Mouse (Mus musculus): Measurements from ENCODE around the gene Hecw2.

Hecw2 gene

DNA sequence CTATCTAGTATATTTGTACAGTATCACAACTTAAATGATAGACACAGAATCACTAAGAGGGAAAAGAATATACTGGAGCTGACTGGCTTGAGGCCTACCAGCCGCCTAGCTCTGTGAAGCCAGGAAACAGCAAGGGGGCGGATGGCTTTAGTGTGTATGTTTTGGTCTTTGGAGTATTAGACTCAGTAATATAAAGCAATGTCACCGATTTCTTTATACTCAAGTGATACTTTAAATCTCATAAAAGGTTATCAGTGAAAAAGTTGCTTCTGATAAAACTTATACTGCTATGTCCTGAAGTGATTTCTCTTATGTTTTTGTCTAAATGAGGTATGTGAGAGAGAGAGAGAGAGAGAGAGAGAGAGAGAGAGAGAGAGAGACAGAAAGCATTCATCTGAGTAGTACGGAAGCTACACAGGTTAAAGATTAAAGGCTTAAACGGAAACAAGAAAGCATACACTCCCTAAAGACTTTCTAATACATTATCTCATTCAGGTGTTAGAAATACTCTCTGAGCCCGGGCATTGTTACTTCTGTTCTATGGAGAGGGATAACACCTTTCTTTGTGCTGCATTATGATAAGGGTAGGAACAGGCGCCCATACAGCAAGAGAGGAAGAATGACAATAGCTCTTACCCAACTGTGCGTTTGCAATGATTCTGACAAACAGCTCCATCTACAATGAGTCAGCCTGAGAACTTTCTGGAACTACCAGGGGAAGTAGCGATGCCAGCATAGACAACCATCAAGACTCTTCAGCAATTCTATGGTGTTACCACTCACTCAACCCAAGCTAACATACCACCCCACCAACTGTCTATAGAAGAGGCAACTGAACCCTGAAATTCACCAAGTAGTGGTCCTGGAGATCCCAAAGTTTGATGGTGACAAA is 370.3 kb downstream of the Hecw2 start:
- DNase-seq: peak; percentile 46 to 59

DNA sequence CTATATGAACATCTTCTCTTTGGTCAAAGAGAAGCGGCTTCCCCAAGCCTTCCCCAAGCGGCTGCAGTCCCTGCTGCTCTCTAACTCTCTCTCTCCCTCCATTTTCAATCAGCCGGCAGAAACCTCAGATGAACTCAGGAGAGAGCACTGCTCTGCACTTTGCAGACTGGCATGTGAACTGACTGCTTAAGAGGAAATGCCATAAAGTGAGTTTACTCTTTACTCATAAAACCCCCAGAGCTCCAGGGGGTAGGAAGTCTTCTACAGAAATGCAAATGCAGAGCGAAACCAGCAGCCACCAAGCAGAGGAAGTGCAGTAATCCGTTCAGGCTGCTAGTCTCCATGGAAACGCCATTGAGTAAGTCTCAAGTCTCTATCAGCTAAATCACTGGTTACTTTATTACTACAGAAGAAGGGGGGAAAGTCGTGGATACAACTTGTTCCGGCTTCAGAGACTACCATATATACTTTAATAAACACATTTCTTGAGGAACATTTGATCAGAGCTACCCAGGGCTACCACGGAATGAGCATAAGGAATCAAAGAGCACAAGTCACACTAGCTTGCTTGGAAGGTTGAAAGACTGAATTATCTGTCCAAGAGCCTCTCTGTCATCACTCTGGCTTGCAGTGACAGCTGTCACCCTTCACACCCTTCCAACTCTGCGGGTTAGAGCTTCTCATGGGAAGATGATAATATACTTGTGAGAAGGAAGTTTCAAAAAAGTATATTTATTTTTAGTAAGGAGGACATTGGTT is 371.1 kb downstream of the Hecw2 start:
- DNase-seq: peak; percentile 49 to 58

DNA sequence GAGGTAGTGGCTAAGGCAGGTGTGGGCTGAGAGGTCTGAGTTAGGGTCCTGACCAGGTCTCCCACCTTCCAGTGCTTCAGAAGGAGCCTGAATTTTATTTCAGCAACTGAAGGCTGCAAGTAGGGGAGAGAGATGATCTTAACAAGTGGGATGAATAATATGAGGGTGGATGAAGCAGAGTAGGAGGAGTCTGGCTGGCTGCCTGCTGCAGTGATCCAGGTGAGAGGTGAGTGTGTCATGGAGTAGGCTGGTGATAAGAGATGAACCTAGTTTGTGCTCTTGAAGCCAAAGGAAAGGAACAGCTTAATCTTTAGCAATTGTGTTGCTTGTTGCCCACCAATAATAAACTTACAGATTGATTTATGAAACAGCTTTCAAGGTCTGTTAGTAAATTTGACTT is 373.0 kb downstream of the Hecw2 start:
- DNase-seq: no peak

DNA sequence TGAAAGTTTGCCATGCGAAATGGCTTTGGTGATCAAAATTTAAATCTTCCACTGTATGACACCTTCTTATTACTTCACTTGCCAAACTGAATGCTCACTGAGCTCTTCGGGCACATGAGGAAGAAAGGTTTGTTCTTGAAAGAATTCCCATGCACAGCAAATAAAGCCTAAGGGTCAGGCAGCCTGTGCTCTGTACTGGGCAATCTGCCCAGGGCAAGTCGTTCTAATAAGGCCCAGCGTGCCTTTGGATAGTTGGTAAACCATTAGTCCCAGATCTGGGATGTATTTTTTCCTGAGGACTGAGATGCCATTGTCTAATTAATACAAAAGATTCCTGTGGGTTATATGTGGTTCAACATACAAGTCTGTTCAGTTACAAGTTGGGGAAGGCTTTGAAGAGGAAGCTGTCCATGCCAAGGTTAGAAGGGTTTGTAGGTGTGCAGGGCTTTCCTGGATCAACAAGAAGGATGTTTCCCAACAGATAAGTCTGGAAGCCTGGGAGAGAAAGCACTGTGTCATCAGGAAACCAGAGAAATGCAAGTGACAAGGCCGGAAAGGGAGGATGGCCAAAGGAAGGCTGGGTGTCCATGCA is 374.8 kb downstream of the Hecw2 start:
- no peak for DNase-seq

DNA sequence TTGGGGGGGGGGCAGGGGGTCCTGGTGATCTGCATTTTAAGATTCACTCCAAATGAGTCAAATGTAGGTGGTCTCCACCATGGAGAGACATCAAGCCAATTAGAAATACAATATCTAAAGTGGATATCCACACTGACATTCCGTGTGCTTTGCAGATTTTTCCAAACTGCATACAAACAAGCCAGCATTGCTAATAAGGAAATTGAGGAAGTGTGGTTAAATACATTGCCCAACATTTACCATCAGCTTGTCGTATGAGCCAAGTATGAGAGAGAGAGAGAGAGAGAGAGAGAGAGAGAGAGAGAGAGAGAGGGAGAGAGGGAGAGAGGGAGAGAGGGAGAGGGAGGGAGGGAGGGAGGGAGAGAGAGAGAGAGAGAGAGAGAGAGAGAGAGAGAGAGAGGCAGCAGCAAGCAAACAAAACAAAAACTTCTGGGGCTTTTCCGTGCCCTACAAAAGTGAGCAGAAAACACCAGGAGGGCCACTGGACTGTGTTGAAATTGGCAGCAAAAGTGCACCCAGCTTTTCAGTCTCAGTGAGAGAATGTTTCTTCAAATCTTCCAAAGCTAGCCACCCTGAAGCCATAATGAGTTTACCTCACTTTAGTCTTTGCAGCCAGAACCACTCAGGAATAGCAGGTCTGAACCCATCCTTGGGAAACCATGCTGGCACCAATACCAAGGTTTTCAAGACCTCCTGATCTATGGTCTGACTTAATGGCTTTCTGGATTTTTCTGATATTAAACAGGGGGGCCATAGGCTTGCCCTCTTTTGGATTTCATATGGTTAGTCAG is 376.7 kb downstream of the Hecw2 start:
- DNase-seq: no peak

DNA sequence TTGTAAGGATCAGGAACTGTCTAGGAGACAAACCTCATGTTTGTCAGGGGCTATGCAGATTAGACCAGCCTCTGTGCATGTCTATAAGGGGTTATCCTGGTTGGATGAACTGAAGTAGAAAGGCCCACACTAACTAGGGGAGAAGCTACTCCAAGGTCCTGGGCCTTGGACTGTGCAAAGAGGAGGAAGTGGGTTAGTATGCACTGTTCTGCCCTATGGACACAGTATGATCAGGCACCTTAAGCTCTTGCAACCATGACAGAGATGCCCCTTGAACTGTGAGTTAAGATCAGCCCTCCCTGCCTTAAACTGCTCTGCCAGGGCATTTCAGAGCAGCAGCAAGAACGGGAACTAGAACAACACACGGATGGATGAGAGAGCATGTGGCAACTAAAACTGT is 378.6 kb downstream of the Hecw2 start:
- no peak for DNase-seq

DNA sequence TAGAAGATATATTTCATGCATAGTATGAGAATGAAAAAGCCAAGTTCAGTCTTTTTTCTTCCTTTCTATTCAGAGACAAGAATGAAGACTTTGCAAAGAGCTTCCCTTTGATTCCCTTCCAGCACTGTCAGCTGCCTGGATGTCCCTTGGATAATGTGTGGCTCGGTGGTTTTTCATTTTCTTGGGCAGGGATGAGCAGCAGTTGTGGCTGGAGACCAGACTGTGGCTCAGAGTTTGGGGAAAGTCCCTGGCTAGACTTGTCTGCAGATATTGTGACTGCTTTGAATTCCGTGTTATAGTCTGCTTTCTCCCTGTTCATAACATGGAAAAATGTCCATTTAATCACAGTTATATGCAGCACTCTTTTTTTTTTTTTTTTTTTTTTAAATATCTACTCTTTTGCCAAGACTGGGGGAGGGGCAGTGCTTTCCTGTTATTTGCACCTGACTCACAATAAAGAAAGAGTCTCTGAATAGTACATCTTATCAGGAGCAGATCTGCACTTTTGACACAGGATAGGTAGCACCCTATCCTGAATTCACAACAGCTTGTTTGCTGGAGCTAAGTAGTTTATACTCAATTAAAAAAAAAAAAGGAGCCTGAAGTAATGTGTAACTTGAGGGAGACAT is 380.8 kb downstream of the Hecw2 start:
- peak in 1 of 2 experiments; percentile 21 for DNase-seq

DNA sequence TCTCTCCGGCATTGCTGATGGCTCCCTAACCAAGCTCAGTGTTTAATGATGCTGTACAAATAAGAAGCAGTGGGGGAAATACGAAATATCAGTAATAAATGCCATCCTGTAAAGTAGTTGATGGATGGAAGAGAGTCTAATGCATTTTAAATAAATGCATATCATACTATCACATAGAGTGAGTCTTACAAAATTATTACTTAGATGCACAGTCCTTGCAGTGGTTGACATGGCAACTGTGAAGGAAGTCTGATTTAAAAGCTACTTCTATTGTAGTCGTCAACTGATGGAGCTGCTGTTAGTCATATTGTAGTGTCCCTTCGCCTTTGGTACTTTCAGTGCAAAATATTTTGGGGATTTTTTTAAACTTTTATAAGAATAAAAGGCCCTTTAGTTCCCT is 383.0 kb downstream of the Hecw2 start:
- DNase-seq: no peak

DNA sequence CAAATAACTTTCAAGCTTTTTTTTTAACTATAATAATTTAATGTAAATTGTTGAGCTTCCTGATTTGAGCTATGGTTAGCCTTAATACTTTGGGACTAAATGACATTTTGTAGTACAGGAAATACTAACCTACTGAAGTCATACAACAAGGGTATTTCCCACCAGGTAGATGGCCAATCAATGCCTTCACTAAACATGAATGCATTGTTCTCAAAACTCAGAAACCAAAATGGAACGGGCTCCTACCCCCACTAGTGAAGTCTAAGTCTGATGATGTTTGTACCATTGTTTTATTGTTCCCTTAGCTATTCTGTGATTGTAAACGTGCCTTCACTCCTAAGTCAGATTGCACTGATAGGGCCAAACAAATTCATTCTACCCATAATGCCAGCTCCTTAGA is 386.7 kb downstream of the Hecw2 start:
- no peak for DNase-seq

DNA sequence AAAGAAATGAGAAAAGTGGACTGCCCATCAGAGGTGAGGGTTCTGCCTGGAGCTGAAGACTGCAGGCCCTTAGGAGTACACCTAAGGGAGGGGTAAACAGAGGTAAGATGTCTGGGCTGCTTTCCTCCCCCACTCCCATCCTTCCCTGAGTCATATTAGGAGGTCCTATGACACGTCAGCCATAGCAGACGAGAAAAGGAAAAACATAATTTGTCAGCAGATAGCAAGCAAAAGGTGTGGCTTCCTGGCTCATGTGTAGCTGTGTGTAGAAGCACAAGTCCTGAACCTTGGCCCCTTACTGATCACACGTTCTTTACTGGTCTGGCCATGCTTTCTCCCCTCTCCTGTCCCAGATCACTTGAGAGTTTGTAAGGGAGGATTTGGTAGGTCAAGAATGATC is 397.2 kb downstream of the Hecw2 start:
- no peak for DNase-seq

DNA sequence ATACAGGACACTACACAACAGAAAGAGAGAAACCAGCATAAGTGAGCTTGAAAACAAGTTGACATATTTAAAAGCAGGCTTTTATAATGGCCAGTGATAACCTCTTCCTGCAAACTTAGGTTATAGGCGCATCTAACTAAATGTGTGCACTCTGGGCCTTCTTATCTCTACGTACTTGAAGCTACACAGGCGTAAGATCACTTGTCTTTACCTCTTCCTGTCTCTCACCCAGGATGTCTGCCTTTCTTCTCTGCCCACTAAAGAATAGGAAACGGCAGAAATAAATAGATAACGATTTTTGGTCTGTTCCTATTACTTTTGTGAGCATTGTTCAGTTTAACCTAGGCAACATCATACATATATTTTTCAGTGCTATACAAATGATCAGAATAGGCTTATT is 397.9 kb downstream of the Hecw2 start:
- no peak for DNase-seq

DNA sequence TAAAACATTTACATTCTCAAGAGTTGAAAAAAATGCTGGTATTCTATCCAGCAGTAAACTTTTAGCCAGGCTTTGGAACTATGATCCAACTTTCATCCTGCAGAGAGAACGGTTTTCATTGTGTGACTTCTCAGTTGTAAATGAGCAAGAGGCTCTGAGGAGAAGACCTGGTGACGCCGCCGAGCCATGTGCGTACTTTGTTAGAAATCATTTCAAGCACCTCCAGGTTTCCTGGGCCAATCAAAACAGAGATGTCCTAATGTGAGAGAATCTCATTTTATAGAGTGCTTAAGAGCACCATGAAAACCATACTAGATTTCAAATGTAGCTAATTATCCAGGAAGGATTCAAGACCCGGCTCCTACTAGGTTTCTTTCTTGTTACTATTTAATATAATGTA is 398.7 kb downstream of the Hecw2 start:
- no peak for DNase-seq

DNA sequence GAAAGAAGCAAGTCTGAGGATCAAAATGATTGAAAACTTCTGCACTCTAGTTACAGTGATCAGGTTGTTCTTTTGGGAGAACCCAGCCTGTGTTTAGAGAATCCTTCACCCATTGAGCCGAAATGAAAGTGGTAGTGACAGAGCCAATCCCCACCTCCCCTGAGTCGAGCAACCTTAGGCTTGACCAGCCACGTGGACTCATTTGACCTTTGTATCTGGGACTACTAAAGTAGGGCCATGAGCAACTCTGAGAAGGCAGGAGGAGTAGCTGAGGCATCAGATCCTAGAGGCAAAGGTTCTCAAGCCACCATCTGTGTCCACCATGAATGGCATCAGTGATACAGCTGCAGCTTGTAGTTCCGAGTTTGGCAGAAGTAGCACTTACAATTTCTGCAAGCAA is 399.4 kb downstream of the Hecw2 start:
- no peak for DNase-seq

DNA sequence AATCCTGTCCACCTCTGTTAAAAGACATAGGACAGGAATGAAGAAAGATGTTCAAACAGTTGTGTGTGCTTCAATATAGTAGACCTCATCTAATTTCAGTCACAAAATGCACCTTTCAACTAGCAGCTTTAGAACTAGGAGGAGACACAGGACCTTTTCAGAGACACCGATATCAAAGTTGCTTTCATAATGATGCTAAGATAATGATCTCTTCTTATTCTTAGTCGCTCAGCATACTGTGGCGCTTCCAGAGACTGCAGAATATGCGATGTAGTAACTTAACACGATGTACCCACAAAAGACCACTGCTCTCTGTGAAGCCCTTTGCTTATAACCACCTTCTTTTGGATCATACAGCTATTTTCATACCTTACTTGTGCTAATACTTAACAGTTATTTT is 399.9 kb downstream of the Hecw2 start:
- DNase-seq: no peak

DNA sequence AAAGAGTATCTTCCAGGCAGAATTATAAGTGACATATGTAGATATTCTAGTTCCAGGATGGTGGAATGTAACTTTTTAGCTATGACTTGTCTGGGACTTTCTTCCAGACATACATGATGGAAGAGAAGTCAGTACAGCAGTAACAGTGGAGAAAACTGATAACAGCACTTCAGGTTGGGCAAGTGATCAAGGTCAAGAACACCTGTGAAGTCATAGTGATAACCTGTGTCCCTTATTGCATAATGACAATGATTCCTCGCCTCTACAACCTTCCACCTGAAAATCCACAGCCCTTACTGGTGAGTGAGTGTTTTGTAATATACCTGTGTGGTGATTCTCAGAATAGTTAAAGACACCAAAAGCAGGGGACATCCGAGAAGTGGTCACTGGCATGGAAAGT is 400.7 kb downstream of the Hecw2 start:
- no peak for DNase-seq

DNA sequence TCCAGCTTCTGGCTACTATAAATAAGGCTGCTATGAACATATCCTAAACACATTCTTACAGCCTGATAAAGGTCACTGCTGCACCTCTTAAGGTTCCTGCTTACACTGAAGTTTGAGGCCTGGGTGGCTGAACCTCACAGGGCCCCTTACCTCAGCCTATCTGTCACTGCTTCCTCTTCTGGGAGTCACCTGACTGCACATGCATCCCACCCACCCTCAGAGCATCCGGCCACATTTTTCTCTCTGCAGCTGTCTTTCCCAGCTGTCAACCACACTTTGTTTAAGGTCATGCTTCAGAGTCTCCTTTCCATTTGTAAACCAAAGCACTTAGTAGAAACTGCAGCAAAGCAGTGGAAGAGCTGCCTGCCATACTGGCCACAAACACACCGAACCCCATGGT is 403.6 kb downstream of the Hecw2 start:
- DNase-seq: no peak

DNA sequence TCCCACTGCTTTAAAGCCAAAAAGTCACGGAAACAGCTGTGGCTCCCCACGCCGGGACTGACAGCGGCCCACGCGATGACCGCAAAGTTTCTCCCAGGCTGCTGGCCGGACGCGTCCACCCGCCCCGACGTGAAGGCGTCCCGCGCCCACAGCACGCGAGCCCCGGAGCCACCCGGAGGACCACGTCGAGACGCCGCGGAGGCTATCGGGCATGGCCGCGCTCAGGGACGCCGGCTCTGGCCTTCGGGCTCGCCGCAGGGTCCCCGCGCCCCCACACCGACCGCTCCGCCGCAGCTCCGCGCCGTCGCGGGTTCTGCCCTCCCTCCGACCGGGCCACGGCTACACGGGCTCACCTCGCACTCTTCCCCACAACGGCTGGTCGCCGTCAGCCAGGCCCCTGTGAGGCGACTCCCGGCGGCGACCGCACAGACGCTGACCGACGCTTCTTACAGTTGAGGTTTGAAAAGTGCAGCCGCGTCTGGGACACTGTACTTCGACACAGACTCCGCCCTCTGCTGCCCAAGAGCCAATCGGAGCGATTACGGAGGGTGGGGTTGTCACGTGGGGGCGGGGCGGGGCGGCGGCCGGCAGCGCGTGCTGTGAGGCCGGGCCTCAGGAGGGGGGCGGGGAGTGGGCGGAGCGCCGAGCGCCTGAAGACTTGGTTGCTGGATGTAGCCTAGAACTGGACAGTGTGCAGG is 410.1 kb downstream of the Hecw2 start, which contains the start of gene Stk17b:
Gene Stk17b, minus strand, starts transcription at position 504 of the 698 bp plus-strand sequence.
- peak; percentile 96 to 97 for DNase-seq

DNA sequence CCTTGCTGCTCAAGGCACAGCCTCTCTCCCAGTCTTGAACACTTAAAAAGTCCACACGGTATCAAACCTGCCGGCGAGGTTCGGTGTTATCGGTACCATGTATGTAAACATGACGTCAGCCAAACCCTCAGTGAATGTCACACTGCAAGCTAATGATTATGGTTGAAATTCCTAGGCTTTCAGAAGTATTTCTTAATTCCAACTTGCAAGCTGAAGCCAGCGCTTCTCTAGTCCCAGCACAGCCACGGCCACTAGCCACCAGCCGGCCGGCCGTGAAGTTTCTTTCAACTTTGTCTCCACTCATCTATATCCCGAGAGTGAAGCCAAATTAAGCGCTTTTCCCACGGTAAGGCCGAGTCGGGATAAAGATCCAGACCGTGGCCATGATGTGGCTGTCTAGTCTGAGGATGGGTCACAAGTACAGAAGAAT is 410.7 kb downstream of the Hecw2 start:
- no peak for DNase-seq

DNA sequence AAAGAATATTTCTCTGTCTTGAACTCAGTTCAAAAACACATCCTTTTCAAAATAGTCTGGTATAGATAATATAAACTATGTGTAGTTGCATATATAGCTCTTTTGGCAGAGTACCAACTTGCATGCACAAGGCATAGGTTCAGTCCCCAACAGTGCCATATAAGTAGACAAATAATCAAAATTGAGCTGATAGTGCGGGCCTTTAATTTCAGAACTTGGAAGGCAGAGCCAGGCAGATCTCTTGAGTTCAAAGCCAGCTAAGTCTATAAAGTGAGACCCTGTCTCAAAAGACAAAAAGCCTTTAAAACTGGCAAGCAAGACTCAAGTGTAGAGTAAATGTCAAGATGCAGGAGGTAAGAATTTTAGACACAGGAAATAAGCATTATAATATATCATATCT is 412.0 kb downstream of the Hecw2 start:
- DNase-seq: no peak

DNA sequence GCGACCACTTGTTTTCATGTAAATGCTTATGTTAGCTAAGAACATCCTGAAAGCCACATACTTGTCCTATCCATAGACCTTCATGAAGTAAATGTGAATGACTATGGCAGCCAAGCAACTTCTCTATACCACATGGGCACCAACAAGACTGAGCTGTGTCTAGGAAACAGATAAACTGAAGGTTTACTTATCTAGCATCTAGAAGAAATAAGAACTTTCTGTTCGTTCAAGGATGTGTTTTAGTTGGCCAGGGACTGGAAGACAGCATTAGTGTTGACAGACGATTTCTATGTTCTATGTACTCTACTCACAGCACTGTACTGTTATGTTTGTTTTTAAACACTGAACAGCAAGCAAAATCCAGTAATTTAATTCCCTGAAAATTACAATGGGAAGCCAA is 412.9 kb downstream of the Hecw2 start:
- no peak for DNase-seq

DNA sequence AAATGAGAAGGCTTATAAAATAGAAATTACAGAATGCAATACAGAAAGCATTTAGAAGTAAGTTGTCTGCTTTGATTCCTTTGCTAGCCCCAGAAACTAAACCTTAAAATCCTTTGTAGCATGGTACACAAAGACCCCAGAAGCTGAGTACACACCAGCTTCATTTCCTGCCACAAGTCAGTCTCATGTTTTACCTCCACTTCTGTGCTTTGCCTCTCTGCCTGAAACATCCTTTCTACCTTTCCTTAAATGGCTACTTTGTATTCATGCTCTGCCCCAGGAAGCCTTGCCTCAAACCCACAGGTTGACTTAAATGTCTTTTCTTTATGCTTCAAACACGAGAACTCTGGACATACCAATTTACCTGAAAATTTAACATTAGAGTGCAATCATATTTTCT is 413.7 kb downstream of the Hecw2 start:
- no peak for DNase-seq
